Mouse (Mus musculus): Measurements from ENCODE around the gene Uqcrq.

- TF ChIP-seq NELFE (IDR thresholded peaks at IDR 0.05; ENCODE audit: low read depth, low read length) (no peak), CTCF (IDR thresholded peaks at IDR 0.05 in 2 of 3, conservative IDR thresholded peaks at IDR 0.05 in 1 of 3; ENCODE audit: control insufficient read depth in 1 of 3, insufficient read depth in 1 of 3, low read depth in 2 of 3, low read length in 3 of 3, poor library complexity in 1 of 3, severe bottlenecking in 1 of 3) (no peak), JUND (IDR thresholded peaks at IDR 0.05; ENCODE audit: low read depth, low read length) (no peak), TAL1 (IDR thresholded peaks at IDR 0.05; ENCODE audit: low read length) (no peak), POLR2A (IDR thresholded peaks at IDR 0.05; ENCODE audit: control insufficient read depth in 1 of 2, insufficient read depth in 1 of 2, low read depth in 1 of 2, low read length in 2 of 2, poor library complexity in 1 of 2) (no peak), CHD2 (IDR thresholded peaks at IDR 0.05; ENCODE audit: low read length) (no peak), ELF1 (IDR thresholded peaks at IDR 0.05; ENCODE audit: low read depth, low read length) (no peak), EP300 (IDR thresholded peaks at IDR 0.05; ENCODE audit: low read depth in 1 of 2, low read length in 2 of 2) (no peak), USF2 (IDR thresholded peaks at IDR 0.05; ENCODE audit: borderline replicate concordance in 1 of 2, insufficient read depth in 1 of 2, low read depth in 1 of 2, low read length in 2 of 2) (no peak), GABPA (IDR thresholded peaks at IDR 0.05; ENCODE audit: low read depth, low read length) (no peak), MEF2A (IDR thresholded peaks at IDR 0.05; ENCODE audit: extremely low read depth, insufficient replicate concordance, low read depth, low read length, poor library complexity, severe bottlenecking) (no peak)
These were observed 14.9 kb upstream of the Uqcrq start for GRCm38 (mm10) chr11:53445562-53445961.

Measured in MEL (cell line).